Mouse (Mus musculus) cerebellum, adult 11-12 months (tissue): ENCODE measurements around the gene Mrpl52.

Experiments used
- DNase-seq: peaks from one replicate; pipeline ENCODE4 v3.0.0; 2022

Mrpl52 gene

GRCm38 (mm10) chr14:54474744-54475143 lies 48.0 kb downstream of the Mrpl52 start:
- DNase-seq = no peak

GRCm38 (mm10) chr14:54475941-54476844 lies 49.5 kb downstream of the Mrpl52 start, which contains the start of gene Rem2:
TSS of gene Rem2 (plus strand) at chr14:54476100.
- peak; percentile 85 for DNase-seq

- peak; percentile 39 for DNase-seq
Observed at GRCm38 (mm10) chr14:54477172-54477909, 50.6 kb downstream of the Mrpl52 start.
